Mouse (Mus musculus): ENCODE data around the gene Brf1. TPM values are rescaled to one million over a fixed set of nuclear protein-coding genes. Genes with fewer than 3 reads are reported as not detected.
A peak's percentile ranks its signal among the peaks of the same experiment; 100 is the strongest.

Gene Brf1
- polyA plus RNA-seq, 1 experiment from 2014 or later: 70.4 TPM

GRCm38 (mm10) chr12:112961428-112961827, 39.1 kb downstream of the Brf1 start:
- WGBS: 71% methylated on average over 7 of the region's 7 CpGs
- ATAC-seq (replicated peaks; ENCODE audit: low FRiP score): no peak
- Histone ChIP-seq H3K27me3 (no peaks in the 10 kb centered on the region), H3K4me3 (replicated peaks) (no peak overlapping the region), H3K36me3 (peaks cover 86% of the 10 kb centered on the region), H3K4me1 (no peaks in the 10 kb centered on the region), H3K9ac (no peak overlapping the region), H3K9me3 (replicated peaks) (no peaks in the 10 kb centered on the region), H3K4me2 (no peak overlapping the region), H3K27ac (no peak overlapping the region)

GRCm38 (mm10) chr12:112959421-112959820, 41.1 kb downstream of the Brf1 start:
- WGBS: 79% methylated on average over 8 of the region's 8 CpGs
- Histone ChIP-seq H3K4me1 (no peaks in the 10 kb centered on the region), H3K27me3 (no peaks in the 10 kb centered on the region), H3K36me3 (peaks cover 72% of the 10 kb centered on the region), H3K27ac (no peak overlapping the region), H3K4me2 (no peak overlapping the region), H3K9me3 (replicated peaks) (no peaks in the 10 kb centered on the region), H3K4me3 (replicated peaks) (no peak overlapping the region), H3K9ac (no peak overlapping the region)
- ATAC-seq (replicated peaks; ENCODE audit: low FRiP score): no peak

- no peaks in the 10 kb centered on the region for H3K27me3 ChIP-seq
- no peaks in the 10 kb centered on the region for H3K9me3 ChIP-seq (replicated peaks)
- H3K4me3 ChIP-seq (replicated peaks): no peak overlapping the region
- H3K9ac ChIP-seq: no peak overlapping the region
- H3K4me1 ChIP-seq: no peaks in the 10 kb centered on the region; the same call in 1 of the 2 replicates
- 55% methylated on average over 4 of the region's 4 CpGs for WGBS
- peaks cover 61% of the 10 kb centered on the region for H3K36me3 ChIP-seq
- ATAC-seq (replicated peaks; ENCODE audit: low FRiP score): 0 out of 2 replicates have a peak, but pooled peaks have one; percentile 14
- no peak overlapping the region for H3K4me2 ChIP-seq
- 0 out of 2 replicates have a peak overlapping the region, but pooled peaks have one; percentile 32 for H3K27ac ChIP-seq
Measured at GRCm38 (mm10) chr12:112958303-112958702, 42.2 kb downstream of the Brf1 start.

- Histone ChIP-seq H3K27ac (no peak overlapping the region), H3K4me2 (no peak overlapping the region), H3K4me3 (replicated peaks) (no peak overlapping the region), H3K9ac (no peak overlapping the region), H3K36me3 (peaks cover 36% of the 10 kb centered on the region), H3K27me3 (no peaks in the 10 kb centered on the region), H3K9me3 (replicated peaks) (no peaks in the 10 kb centered on the region), H3K4me1 (peaks cover 24% of the 10 kb centered on the region)
- WGBS: 31% methylated on average over 4 of the region's 4 CpGs
- peak; percentile 31 for ATAC-seq (replicated peaks; ENCODE audit: low FRiP score)
Measured at GRCm38 (mm10) chr12:112955800-112956199, 44.7 kb downstream of the Brf1 start.

- Histone ChIP-seq H3K27ac (peak overlapping the region; percentile 48; the same call in 1 of the 2 replicates), H3K4me3 (replicated peaks) (no peak overlapping the region), H3K4me1 (peaks cover 39% of the 10 kb centered on the region), H3K4me2 (no peak overlapping the region), H3K9ac (no peak overlapping the region), H3K9me3 (replicated peaks) (no peaks in the 10 kb centered on the region), H3K36me3 (peaks cover 17% of the 10 kb centered on the region; the same call in 1 of the 2 replicates), H3K27me3 (no peaks in the 10 kb centered on the region)
- 78% methylated on average over 3 of the region's 3 CpGs for WGBS
- ATAC-seq (replicated peaks; ENCODE audit: low FRiP score): no peak
Measured at GRCm38 (mm10) chr12:112952926-112953565, 47.5 kb downstream of the Brf1 start.

GRCm38 (mm10) chr12:112952433-112952832, 48.1 kb downstream of the Brf1 start:
- no peak for ATAC-seq (replicated peaks; ENCODE audit: low FRiP score)
- Histone ChIP-seq H3K4me3 (replicated peaks) (no peak overlapping the region), H3K4me2 (no peak overlapping the region), H3K27me3 (no peaks in the 10 kb centered on the region), H3K9me3 (replicated peaks) (no peaks in the 10 kb centered on the region), H3K27ac (peak overlapping the region; percentile 48; the same call in 1 of the 2 replicates), H3K36me3 (peaks cover 11% of the 10 kb centered on the region; the same call in 1 of the 2 replicates), H3K9ac (no peak overlapping the region), H3K4me1 (peaks cover 42% of the 10 kb centered on the region)
- 20% methylated on average over 8 of the region's 8 CpGs for WGBS

GRCm38 (mm10) chr12:112951150-112951842, 49.2 kb downstream of the Brf1 start:
- H3K4me2 ChIP-seq: peak overlapping the region; percentile 90
- no peak for ATAC-seq (replicated peaks; ENCODE audit: low FRiP score)
- H3K4me3 ChIP-seq (replicated peaks): peak overlapping the region; percentile 62; the same call in 1 of the 2 replicates
- H3K27ac ChIP-seq: peak overlapping the region; percentile 90
- no peaks in the 10 kb centered on the region for H3K9me3 ChIP-seq (replicated peaks)
- 0 out of 2 replicates have a peak overlapping the region, but pooled peaks have one; percentile 61 for H3K9ac ChIP-seq
- peaks cover 42% of the 10 kb centered on the region for H3K4me1 ChIP-seq
- H3K27me3 ChIP-seq: 0 out of 2 replicates have a peak, but pooled peaks cover 4% of the 10 kb centered on the region
- 0 out of 2 replicates have a peak, but pooled peaks cover 6% of the 10 kb centered on the region for H3K36me3 ChIP-seq
- 14% methylated on average over 7 of the region's 7 CpGs for WGBS

GRCm38 (mm10) chr12:112950761-112951129, 49.8 kb downstream of the Brf1 start:
- peaks cover 42% of the 10 kb centered on the region for H3K4me1 ChIP-seq
- peak overlapping the region; percentile 90 for H3K4me2 ChIP-seq
- H3K27ac ChIP-seq: peak overlapping the region; percentile 90
- H3K9me3 ChIP-seq (replicated peaks): no peaks in the 10 kb centered on the region
- 0 out of 2 replicates have a peak overlapping the region, but pooled peaks have one; percentile 61 for H3K9ac ChIP-seq
- 0 out of 2 replicates have a peak, but pooled peaks cover 6% of the 10 kb centered on the region for H3K36me3 ChIP-seq
- 0 out of 2 replicates have a peak, but pooled peaks cover 4% of the 10 kb centered on the region for H3K27me3 ChIP-seq
- peak overlapping the region; percentile 62 for H3K4me3 ChIP-seq (replicated peaks)
- 1% methylated on average over 6 of the region's 6 CpGs for WGBS
- peak; percentile 12 for ATAC-seq (replicated peaks; ENCODE audit: low FRiP score)

GRCm38 (mm10) chr12:112950040-112950760, 50.3 kb downstream of the Brf1 start:
- Histone ChIP-seq H3K27me3 (0 out of 2 replicates have a peak, but pooled peaks cover 4% of the 10 kb centered on the region), H3K4me2 (peak overlapping the region; percentile 90), H3K9me3 (replicated peaks) (no peaks in the 10 kb centered on the region), H3K4me3 (replicated peaks) (peak overlapping the region; percentile 62), H3K9ac (peak overlapping the region; percentile 61), H3K4me1 (peaks cover 42% of the 10 kb centered on the region), H3K36me3 (0 out of 2 replicates have a peak, but pooled peaks cover 3% of the 10 kb centered on the region), H3K27ac (peak overlapping the region; percentile 90)
- ATAC-seq (replicated peaks; ENCODE audit: low FRiP score): peak; percentile 83
- WGBS: under 1% methylated on average over 58 of the region's 58 CpGs

- peak overlapping the region; percentile 75 for H3K27ac ChIP-seq
- 0 out of 2 replicates have a peak, but pooled peaks cover 6% of the 10 kb centered on the region for H3K27me3 ChIP-seq
- no peak for ATAC-seq (replicated peaks; ENCODE audit: low FRiP score)
- no peaks in the 10 kb centered on the region for H3K36me3 ChIP-seq
- H3K4me1 ChIP-seq: peaks cover 36% of the 10 kb centered on the region
- no peak overlapping the region for H3K9ac ChIP-seq
- WGBS: 25% methylated on average over 4 of the region's 4 CpGs
- no peaks in the 10 kb centered on the region for H3K9me3 ChIP-seq (replicated peaks)
- no peak overlapping the region for H3K4me2 ChIP-seq
- H3K4me3 ChIP-seq (replicated peaks): no peak overlapping the region
Measured at GRCm38 (mm10) chr12:112947307-112947706, 53.2 kb downstream of the Brf1 start.

GRCm38 (mm10) chr12:112943669-112944068, 56.8 kb downstream of the Brf1 start:
- Histone ChIP-seq H3K9ac (no peak overlapping the region), H3K27ac (no peak overlapping the region), H3K27me3 (0 out of 2 replicates have a peak, but pooled peaks cover 6% of the 10 kb centered on the region), H3K4me1 (peaks cover 32% of the 10 kb centered on the region), H3K36me3 (no peaks in the 10 kb centered on the region), H3K4me2 (no peak overlapping the region), H3K4me3 (replicated peaks) (no peak overlapping the region), H3K9me3 (replicated peaks) (no peaks in the 10 kb centered on the region)
- ATAC-seq (replicated peaks; ENCODE audit: low FRiP score): no peak
- WGBS: 79% methylated on average over 2 of the region's 2 CpGs
